Mouse (Mus musculus): Measurements from ENCODE around the gene Col11a2. TPM values are rescaled to one million over a fixed set of nuclear protein-coding genes. Genes with fewer than 3 reads are reported as not detected.
A peak's percentile ranks its signal among the peaks of the same experiment; 100 is the strongest.

Gene Col11a2
- polyA plus RNA-seq, 1 experiment: 0.94 TPM

- no peaks in the 10 kb centered on the region for H3K79me2 ChIP-seq (ENCODE audit: control insufficient read depth, insufficient read depth)
- no peaks in the 10 kb centered on the region for H3K27me3 ChIP-seq (ENCODE audit: control insufficient read depth, insufficient read depth, insufficient read length)
- H3K4me3 ChIP-seq: no peak overlapping the region
- no peaks in the 10 kb centered on the region for H3K36me3 ChIP-seq (ENCODE audit: control insufficient read depth, insufficient read depth)
- H3ac ChIP-seq (ENCODE audit: control insufficient read depth, insufficient read length): no peak overlapping the region
- TF ChIP-seq USF1 (IDR thresholded peaks at IDR 0.05; ENCODE audit: low read depth): no peak
- TF ChIP-seq POLR2A (IDR thresholded peaks at IDR 0.05; ENCODE audit: insufficient read length, low read depth): no peak
- TF ChIP-seq REST (IDR thresholded peaks at IDR 0.05; ENCODE audit: insufficient read depth, insufficient read length): no peak
- no peak for TF ChIP-seq SRF (IDR thresholded peaks at IDR 0.05; ENCODE audit: control insufficient read depth, insufficient read length, low read depth)
- no peak for TF ChIP-seq POLR2AphosphoS2 (IDR thresholded peaks at IDR 0.05; ENCODE audit: insufficient read length, low read depth)
- H3K4me2 ChIP-seq (ENCODE audit: low read depth): no peak overlapping the region
Measured at GRCm38 (mm10) chr17:34090923-34091322, 51.7 kb downstream of the Col11a2 start.

GRCm38 (mm10) chr17:34092197-34092875, 53.1 kb downstream of the Col11a2 start, which contains the start of gene H2-Oa:
Gene H2-Oa (plus strand): TSS chr17:34092340.
- Histone ChIP-seq H3K36me3 (ENCODE audit: control insufficient read depth, insufficient read depth) (no peaks in the 10 kb centered on the region), H3K79me2 (ENCODE audit: control insufficient read depth, insufficient read depth) (no peaks in the 10 kb centered on the region), H3ac (ENCODE audit: control insufficient read depth, insufficient read length) (no peak within 1 kb of the TSS), H3K4me2 (ENCODE audit: low read depth) (peak within 1 kb of the TSS; percentile 18), H3K4me3 (no peak within 1 kb of the TSS), H3K27me3 (ENCODE audit: control insufficient read depth, insufficient read depth, insufficient read length) (no peaks in the 10 kb centered on the region)
- TF ChIP-seq MYOD1 (IDR thresholded peaks at IDR 0.05; ENCODE audit: control insufficient read depth in 1 of 3, insufficient read length in 2 of 3, low read depth in 2 of 3): no peak
- no peak for TF ChIP-seq MAX (IDR thresholded peaks at IDR 0.05; ENCODE audit: low read depth)
- TF ChIP-seq CEBPB (IDR thresholded peaks at IDR 0.05; ENCODE audit: insufficient read depth, poor library complexity, severe bottlenecking): no peak
- TF ChIP-seq REST (IDR thresholded peaks at IDR 0.05; ENCODE audit: insufficient read depth, insufficient read length): no peak
- no peak for TF ChIP-seq TCF12 (IDR thresholded peaks at IDR 0.05; ENCODE audit: insufficient read depth, poor library complexity, severe bottlenecking)
- no peak for TF ChIP-seq POLR2A (IDR thresholded peaks at IDR 0.05; ENCODE audit: insufficient read length, low read depth)
- no peak for TF ChIP-seq USF1 (IDR thresholded peaks at IDR 0.05; ENCODE audit: low read depth)
- TF ChIP-seq MYOG (IDR thresholded peaks at IDR 0.05; ENCODE audit: control insufficient read depth in 1 of 3, insufficient read depth in 1 of 3, insufficient read length in 2 of 3, low read depth in 2 of 3): no peak
- no peak for TF ChIP-seq TCF3 (IDR thresholded peaks at IDR 0.05; ENCODE audit: insufficient read length, low read depth)

DNA sequence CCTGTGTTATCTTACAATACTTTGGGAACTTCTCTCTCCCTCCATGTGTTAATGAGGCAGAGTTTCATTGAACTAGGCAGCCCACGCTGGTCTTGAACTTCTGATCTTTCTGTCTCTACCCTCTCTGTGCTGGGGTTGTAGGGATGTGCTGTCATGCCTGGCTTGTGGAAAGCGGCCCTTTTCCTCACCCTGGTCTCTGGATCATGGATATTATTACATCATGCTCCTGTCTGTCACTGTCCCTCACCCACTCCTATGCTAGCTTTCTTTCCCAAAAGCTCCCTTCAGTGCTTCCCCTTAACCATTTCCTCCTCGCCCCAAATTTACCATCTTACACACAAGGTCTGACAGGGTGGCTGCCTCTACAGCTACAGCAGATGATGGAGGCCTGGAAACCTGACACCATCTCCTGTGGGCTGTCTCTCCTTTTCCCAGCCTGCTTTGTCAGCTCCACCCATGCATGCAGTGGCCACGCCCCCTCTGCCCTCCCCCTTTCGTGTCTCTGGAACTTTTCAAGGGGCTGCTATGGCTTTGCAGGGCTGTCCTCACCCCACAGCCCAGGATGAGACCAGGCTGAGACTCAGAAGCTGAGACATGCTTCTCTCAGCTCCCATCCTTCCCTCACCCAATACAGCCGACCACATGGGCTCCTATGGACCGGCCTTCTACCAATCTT, 54.1 kb downstream of the Col11a2 start:
- TF ChIP-seq POLR2A (IDR thresholded peaks at IDR 0.05; ENCODE audit: insufficient read length, low read depth): no peak
- TF ChIP-seq MYOG (IDR thresholded peaks at IDR 0.05; ENCODE audit: control insufficient read depth in 1 of 3, insufficient read depth in 1 of 3, insufficient read length in 2 of 3, low read depth in 2 of 3): no peak
- no peak for TF ChIP-seq REST (IDR thresholded peaks at IDR 0.05; ENCODE audit: insufficient read depth, insufficient read length)
- no peak for TF ChIP-seq USF1 (IDR thresholded peaks at IDR 0.05; ENCODE audit: low read depth)
- no peak for TF ChIP-seq CEBPB (IDR thresholded peaks at IDR 0.05; ENCODE audit: insufficient read depth, poor library complexity, severe bottlenecking)
- TF ChIP-seq E2F4 (IDR thresholded peaks at IDR 0.05; ENCODE audit: insufficient read depth): no peak
- no peak for TF ChIP-seq MYOD1 (IDR thresholded peaks at IDR 0.05; ENCODE audit: control insufficient read depth in 1 of 3, insufficient read length in 2 of 3, low read depth in 2 of 3)
- no peak for TF ChIP-seq MAX (IDR thresholded peaks at IDR 0.05; ENCODE audit: low read depth)
- no peak for TF ChIP-seq TCF12 (IDR thresholded peaks at IDR 0.05; ENCODE audit: insufficient read depth, poor library complexity, severe bottlenecking)
- no peak for TF ChIP-seq TCF3 (IDR thresholded peaks at IDR 0.05; ENCODE audit: insufficient read length, low read depth)
- TF ChIP-seq SRF (IDR thresholded peaks at IDR 0.05; ENCODE audit: control insufficient read depth, insufficient read length, low read depth): no peak
- TF ChIP-seq POLR2AphosphoS2 (IDR thresholded peaks at IDR 0.05; ENCODE audit: insufficient read length, low read depth): no peak
- Histone ChIP-seq H3K4me2 (ENCODE audit: low read depth) (peak overlapping the region; percentile 18), H3K27me3 (ENCODE audit: control insufficient read depth, insufficient read depth, insufficient read length) (no peaks in the 10 kb centered on the region), H3K79me2 (ENCODE audit: control insufficient read depth, insufficient read depth) (no peaks in the 10 kb centered on the region), H3ac (ENCODE audit: control insufficient read depth, insufficient read length) (no peak overlapping the region), H3K4me3 (no peak overlapping the region), H3K36me3 (ENCODE audit: control insufficient read depth, insufficient read depth) (no peaks in the 10 kb centered on the region)

DNA sequence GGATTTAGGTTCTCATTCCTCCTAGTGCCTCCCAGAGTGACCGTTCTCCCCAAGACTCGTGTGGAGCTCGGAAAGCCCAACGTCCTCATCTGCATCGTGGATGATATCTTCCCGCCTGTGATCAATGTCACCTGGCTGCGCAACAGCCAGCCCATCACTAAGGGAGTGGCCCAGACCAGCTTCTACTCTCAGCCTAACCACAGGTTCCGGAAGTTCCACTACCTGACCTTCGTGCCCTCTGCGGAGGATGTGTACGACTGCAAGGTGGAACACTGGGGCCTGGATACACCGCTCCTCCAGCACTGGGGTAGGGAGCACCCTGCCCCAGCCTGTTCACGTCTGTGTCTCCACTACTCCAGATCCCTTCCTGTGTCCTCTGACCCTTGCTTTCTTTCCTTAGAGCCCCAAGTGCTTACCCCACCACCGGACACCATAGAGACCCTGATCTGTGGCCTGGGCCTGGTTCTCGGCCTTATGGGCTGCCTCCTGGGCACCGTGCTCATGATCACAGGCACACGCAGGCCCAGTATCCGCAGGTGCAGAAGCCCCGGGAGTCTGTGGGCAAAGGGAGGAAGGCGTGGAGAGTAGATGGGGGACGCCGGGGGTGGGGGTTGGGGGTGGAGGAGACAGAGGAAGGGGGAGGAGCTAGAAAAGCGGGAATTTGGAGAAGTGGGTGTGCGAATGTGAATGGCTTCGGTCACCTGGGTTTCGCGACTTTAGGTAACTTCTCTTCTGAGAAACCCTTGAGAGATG, 55.2 kb downstream of the Col11a2 start:
- Histone ChIP-seq H3K36me3 (ENCODE audit: control insufficient read depth, insufficient read depth) (no peaks in the 10 kb centered on the region), H3K4me2 (ENCODE audit: low read depth) (no peak overlapping the region), H3K27me3 (ENCODE audit: control insufficient read depth, insufficient read depth, insufficient read length) (no peaks in the 10 kb centered on the region), H3K4me3 (no peak overlapping the region), H3K79me2 (ENCODE audit: control insufficient read depth, insufficient read depth) (no peaks in the 10 kb centered on the region), H3ac (ENCODE audit: control insufficient read depth, insufficient read length) (no peak overlapping the region)
- TF ChIP-seq POLR2A (IDR thresholded peaks at IDR 0.05; ENCODE audit: insufficient read length, low read depth) (no peak), POLR2AphosphoS2 (IDR thresholded peaks at IDR 0.05; ENCODE audit: insufficient read length, low read depth) (no peak), CEBPB (IDR thresholded peaks at IDR 0.05; ENCODE audit: insufficient read depth, poor library complexity, severe bottlenecking) (no peak), MYOG (IDR thresholded peaks at IDR 0.05; ENCODE audit: control insufficient read depth in 1 of 3, insufficient read depth in 1 of 3, insufficient read length in 2 of 3, low read depth in 2 of 3) (no peak), USF1 (IDR thresholded peaks at IDR 0.05; ENCODE audit: low read depth) (no peak), E2F4 (IDR thresholded peaks at IDR 0.05; ENCODE audit: insufficient read depth) (no peak), TCF12 (IDR thresholded peaks at IDR 0.05; ENCODE audit: insufficient read depth, poor library complexity, severe bottlenecking) (no peak), SRF (IDR thresholded peaks at IDR 0.05; ENCODE audit: control insufficient read depth, insufficient read length, low read depth) (no peak), REST (IDR thresholded peaks at IDR 0.05; ENCODE audit: insufficient read depth, insufficient read length) (no peak)
